Mouse (Mus musculus): Measurements from ENCODE around the gene Smoc1.

Smoc1 gene

GRCm38 (mm10) chr12:81227767-81228460, 201.3 kb downstream of the Smoc1 start:
- DNase-seq: no peak

GRCm38 (mm10) chr12:81233746-81234380, 207.3 kb downstream of the Smoc1 start:
- DNase-seq: no peak

GRCm38 (mm10) chr12:81235456-81236330, 209.1 kb downstream of the Smoc1 start:
- no peak for DNase-seq
